Mouse (Mus musculus) liver, embryonic 14.5 days (tissue): ENCODE results near the gene Crip1. TPM values are rescaled to one million over a fixed set of nuclear protein-coding genes. Genes with fewer than 3 reads are reported as not detected.

Source experiments
- ATAC-seq: fragments of 200-750 bp; cut with Nextera tagmentation; 2 replicates; pipeline ENCODE4 v1.8.0; 2017; ENCODE audit warnings: moderate number of reproducible peaks, mild to moderate bottlenecking, moderate library complexity; ENCODE audit not compliant: insufficient read depth
- DNase-seq, 3 experiments: peaks; one replicate each; pipeline ENCODE4 v3.0.0-alpha.2; 2012 to 2013; ENCODE audit warnings: low read depth in 3 of 3, low spot score in 3 of 3
- H3K27ac ChIP-seq: fragments of 300-500 bp; sonication (generic); 2 replicates; pipeline ENCODE4 v1.5.1; 2014; ENCODE audit warnings: moderate library complexity, mild to moderate bottlenecking, control low read depth, inconsistent platforms
- H3K27me3 ChIP-seq: fragments of 300-500 bp; sonication (generic); 2 replicates; pipeline ENCODE4 v1.6.1; 2014; ENCODE audit warnings: mild to moderate bottlenecking, low read length, moderate library complexity; ENCODE audit not compliant: control insufficient read depth, insufficient read depth
- H3K36me3 ChIP-seq: fragments of 300-500 bp; sonication (generic); replicated peaks from 2 replicates; pipeline ENCODE4 v1.6.1; 2014; ENCODE audit warnings: low read depth; ENCODE audit not compliant: control insufficient read depth, insufficient read depth
- H3K4me1 ChIP-seq, 2 experiments: fragments of 200-500 bp in 1 of 2; fragments of 300-500 bp in 1 of 2; sonication (generic) in 1 of 2; replicated peaks; 2 replicates each; pipeline ENCODE4 v1.6.1; 2012 to 2014; ENCODE audit warnings: antibody characterized with exemption in 1 of 2, inconsistent platforms in 1 of 2, low read length in 1 of 2; ENCODE audit not compliant: control insufficient read depth in 2 of 2, insufficient read depth in 2 of 2
- H3K4me2 ChIP-seq: fragments of 300-500 bp; sonication (generic); 2 replicates; pipeline ENCODE4 v1.6.1; 2014; ENCODE audit warnings: low read depth, mild to moderate bottlenecking, control low read depth, moderate library complexity
- H3K4me3 ChIP-seq, 2 experiments: fragments of 200-500 bp in 1 of 2; fragments of 300-500 bp in 1 of 2; sonication (generic) in 1 of 2; 2 replicates each; pipeline ENCODE4 v1.5.1; 2012 to 2014; ENCODE audit warnings: low read depth in 2 of 2, low read length in 2 of 2, mild to moderate bottlenecking in 2 of 2, control low read depth in 1 of 2, inconsistent platforms in 1 of 2, moderate library complexity in 1 of 2; ENCODE audit not compliant: insufficient read depth in 1 of 2
- H3K9ac ChIP-seq: fragments of 300-500 bp; sonication (generic); replicated peaks from 2 replicates; pipeline ENCODE4 v1.6.1; 2014; ENCODE audit warnings: mild to moderate bottlenecking, control low read depth, moderate library complexity
- H3K9me3 ChIP-seq: fragments of 300-500 bp; sonication (generic); 2 replicates; pipeline ENCODE4 v1.6.1; 2016; ENCODE audit warnings: low read length, mixed read lengths; ENCODE audit not compliant: control insufficient read depth
- CTCF ChIP-seq: IDR thresholded peaks from 2 replicates; pipeline ENCODE4 v1.5.1; 2016; ENCODE audit warnings: antibody characterized with exemption, low read depth, control low read depth
- EP300 ChIP-seq: IDR thresholded peaks from 2 replicates; pipeline ENCODE4 v1.6.1; 2016; ENCODE audit warnings: antibody characterized with exemption, low read depth
- WGBS: fragments of 180-500 bp; shearing (Covaris S2); extraction: QIAGEN DNeasy Blood & Tissue Kit; methylation state at CpG from one replicate; pipeline ENCODE4 v1.1.7; 2014; ENCODE audit not compliant: insufficient replicate concordance; 5-methylcytosine and 5-hydroxymethylcytosine counted together
- polyA plus RNA-seq, 2 experiments: library from polyadenylated mRNA; depleted of rRNA in 1 of 2; stranded (reverse) in 1 of 2; unstranded in 1 of 2; fragments of >200 nt; fragmentation: Nextera tagmentation in 1 of 2; extraction: Ambion mirVana in 1 of 2; gene quantifications; 2 replicates each; pipeline versions ENCODE4 v1.2.1 to v1.2.3; 2012 to 2014

The Crip1 gene
- polyA plus RNA-seq, 2 experiments, result 87.7 to 101 TPM

GRCm38 (mm10) chr12:113157521-113157920 lies 11.4 kb downstream of the Crip1 start:
- no peak overlapping the region; the same call in 1 of the 2 replicates for H3K9ac ChIP-seq
- H3K27ac ChIP-seq, result no peak overlapping the region
- H3K36me3 ChIP-seq, result no peaks in the 10 kb centered on the region; the same call in 1 of the 2 replicates
- no peaks in the 10 kb centered on the region for H3K27me3 ChIP-seq
- peak overlapping the region; percentile 1 to 89; a peak in 2 of 4 replicates for H3K4me3 ChIP-seq
- peaks cover 8 to 14% of the 10 kb centered on the region in 2 experiments for H3K4me1 ChIP-seq
- no peaks in the 10 kb centered on the region for H3K9me3 ChIP-seq
- WGBS, result 87% methylated on average over 8 of the region's 8 CpGs
- ATAC-seq (no peak), DNase-seq (no peak)
- peak overlapping the region; percentile 99 for H3K4me2 ChIP-seq
- TF ChIP-seq EP300, result no peak
- TF ChIP-seq CTCF, result no peak

GRCm38 (mm10) chr12:113157971-113158370 lies 11.9 kb downstream of the Crip1 start:
- Histone ChIP-seq H3K36me3 (peaks cover under 1% of the 10 kb centered on the region; the same call in 1 of the 2 replicates), H3K27ac (no peak overlapping the region), H3K4me1 (peaks cover 8 to 14% of the 10 kb centered on the region in 2 experiments), H3K4me2 (no peak overlapping the region), H3K9me3 (no peaks in the 10 kb centered on the region), H3K27me3 (no peaks in the 10 kb centered on the region), H3K4me3 (no peak overlapping the region), H3K9ac (no peak overlapping the region)
- 84% methylated on average over 8 of the region's 8 CpGs for WGBS
- DNase-seq (no peak), ATAC-seq (no peak)
- no peak for TF ChIP-seq CTCF
- TF ChIP-seq EP300, result no peak

- DNase-seq (no peak), ATAC-seq (no peak; the same call in 1 of the 2 replicates)
- H3K27ac ChIP-seq, result no peak overlapping the region
- 86% methylated on average over 11 of the region's 11 CpGs for WGBS
- H3K36me3 ChIP-seq, result peaks cover 3% of the 10 kb centered on the region; the same call in 1 of the 2 replicates
- H3K4me1 ChIP-seq, result peaks cover 0 to 2% of the 10 kb centered on the region in 2 experiments; a peak in 2 of 4 replicates
- H3K9ac ChIP-seq, result no peak overlapping the region
- no peaks in the 10 kb centered on the region for H3K27me3 ChIP-seq
- H3K9me3 ChIP-seq, result no peaks in the 10 kb centered on the region
- no peak overlapping the region for H3K4me3 ChIP-seq
- TF ChIP-seq CTCF (no peak), EP300 (no peak)
- H3K4me2 ChIP-seq, result no peak overlapping the region
Observed at GRCm38 (mm10) chr12:113163561-113164006, 17.5 kb downstream of the Crip1 start.

- Histone ChIP-seq H3K4me1 (peaks cover 0 to 2% of the 10 kb centered on the region in 2 experiments; a peak in 2 of 4 replicates), H3K27ac (no peak overlapping the region), H3K9me3 (no peaks in the 10 kb centered on the region), H3K4me3 (no peak overlapping the region), H3K9ac (no peak overlapping the region), H3K36me3 (peaks cover 2% of the 10 kb centered on the region; the same call in 1 of the 2 replicates), H3K4me2 (no peak overlapping the region), H3K27me3 (no peaks in the 10 kb centered on the region)
- WGBS, result 14% methylated on average over 9 of the region's 9 CpGs
- no peak for DNase-seq
- no peak for TF ChIP-seq EP300
- peak; percentile 47; the same call in 1 of the 2 replicates for ATAC-seq
Observed at GRCm38 (mm10) chr12:113168031-113168536, 22.0 kb downstream of the Crip1 start.

GRCm38 (mm10) chr12:113176960-113177725 lies 31.0 kb downstream of the Crip1 start:
- 67% methylated on average over 18 of the region's 18 CpGs for WGBS
- H3K27me3 ChIP-seq, result no peaks in the 10 kb centered on the region

More at GRCm38 (mm10) chr12:113176960-113177725, 31.0 kb downstream of the Crip1 start:
- no peak for ATAC-seq
- Histone ChIP-seq H3K4me3 (no peak overlapping the region), H3K27ac (no peak overlapping the region), H3K4me1 (no peaks in the 10 kb centered on the region), H3K9ac (no peak overlapping the region), H3K4me2 (no peak overlapping the region), H3K9me3 (no peaks in the 10 kb centered on the region), H3K36me3 (no peaks in the 10 kb centered on the region)
- TF ChIP-seq CTCF (no peak), EP300 (no peak)
- DNase-seq, result no peak
